Mouse (Mus musculus): ENCODE results near the gene Ccdc24.

Ccdc24 gene

DNA sequence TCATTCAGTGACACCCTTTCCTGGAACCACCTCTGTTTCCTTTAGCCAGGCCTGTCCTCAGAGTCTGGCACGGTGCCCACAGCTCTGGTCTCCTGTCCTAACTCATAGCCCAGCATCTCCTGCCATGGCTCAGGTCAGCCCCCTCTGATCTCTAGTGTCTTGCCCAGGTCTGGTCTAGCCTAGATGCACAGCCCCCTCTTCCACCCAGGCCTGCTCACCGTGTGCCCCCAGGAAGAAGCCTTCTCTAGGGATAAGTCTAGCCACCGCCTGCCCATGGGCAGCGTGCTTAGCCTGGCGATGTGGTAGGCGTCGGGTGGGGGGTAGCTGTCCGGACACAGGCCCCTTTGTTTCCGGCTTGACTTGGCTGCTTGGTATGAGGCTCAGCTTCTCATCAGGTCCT is 17.2 kb downstream of the Ccdc24 start:
- no peak for DNase-seq (ENCODE audit: low spot score)

DNA sequence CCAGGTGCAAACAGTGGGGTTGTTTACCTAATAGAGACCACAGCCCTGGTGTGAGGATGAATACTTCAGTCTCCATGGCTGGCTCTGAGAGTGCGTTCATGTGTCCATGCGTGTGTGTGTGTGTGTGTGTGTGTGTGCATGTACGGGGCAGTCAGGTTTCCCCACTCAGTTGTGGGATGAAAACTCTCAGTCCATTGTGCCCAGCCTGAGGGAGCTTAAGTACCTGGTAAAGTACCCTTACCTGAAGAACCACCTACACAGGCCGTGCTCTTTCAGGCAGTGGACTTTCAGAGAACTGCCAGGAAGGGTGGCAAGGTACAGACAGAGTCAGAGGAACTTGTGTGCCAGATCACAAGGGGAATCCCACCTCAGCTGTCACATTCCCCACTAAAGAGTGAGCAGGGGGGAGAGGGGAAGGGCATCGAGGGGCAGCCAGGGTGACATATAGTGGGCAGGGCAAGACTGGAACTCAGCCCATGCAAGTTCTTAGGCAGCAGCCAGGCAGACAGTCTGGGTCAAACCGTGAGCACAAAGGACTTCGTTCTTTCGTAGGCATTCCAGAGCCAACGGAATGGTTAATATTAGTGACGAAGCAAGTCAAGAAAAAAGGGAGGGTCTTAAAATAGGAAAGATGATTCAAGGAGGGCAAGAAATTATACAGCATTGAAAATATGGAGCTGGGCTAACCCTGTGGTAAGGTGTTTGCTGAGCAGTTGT is 20.0 kb downstream of the Ccdc24 start:
- DNase-seq (ENCODE audit: low spot score) = no peak

DNA sequence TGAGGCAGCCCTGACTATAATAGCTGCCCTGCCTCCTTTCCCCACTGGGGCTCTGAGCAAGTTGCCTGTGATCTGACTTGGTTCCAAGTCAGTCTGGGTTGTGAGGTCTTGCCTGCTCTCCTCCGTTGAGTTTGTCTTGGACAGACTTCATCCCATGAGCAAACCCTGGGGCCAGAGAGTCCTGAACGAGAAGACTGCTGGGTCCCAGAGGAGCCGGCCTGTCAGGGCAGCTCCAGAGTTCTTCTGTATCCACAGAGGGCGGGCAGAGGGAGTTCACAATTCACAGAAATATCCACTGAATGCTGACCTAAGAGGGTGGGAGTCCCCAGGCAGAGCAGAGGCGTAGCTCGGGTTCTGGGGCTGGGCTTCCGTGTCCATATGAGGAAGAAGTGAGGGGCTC is 21.5 kb downstream of the Ccdc24 start:
- no peak for DNase-seq (ENCODE audit: low spot score)

DNA sequence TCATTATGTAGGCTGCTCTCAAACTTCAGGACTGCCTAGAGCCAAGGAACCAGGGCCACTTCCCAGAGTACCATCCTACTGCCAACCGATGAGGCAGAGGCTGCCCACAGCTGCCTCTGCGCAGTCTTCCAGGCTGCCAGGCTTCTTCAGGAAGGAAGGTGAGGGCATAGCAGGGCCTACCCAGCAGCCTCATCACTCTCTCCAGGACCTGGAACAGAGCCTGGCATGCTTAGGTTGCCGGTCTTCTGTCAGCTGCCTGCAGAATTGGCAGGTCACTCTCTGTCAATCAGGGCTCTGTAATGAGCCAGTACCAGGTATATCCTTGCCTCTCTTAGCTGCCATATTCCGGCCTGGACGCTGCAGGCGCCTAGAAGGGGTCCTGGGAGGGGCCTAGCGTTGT is 22.2 kb downstream of the Ccdc24 start:
- DNase-seq (ENCODE audit: low spot score) = no peak

DNA sequence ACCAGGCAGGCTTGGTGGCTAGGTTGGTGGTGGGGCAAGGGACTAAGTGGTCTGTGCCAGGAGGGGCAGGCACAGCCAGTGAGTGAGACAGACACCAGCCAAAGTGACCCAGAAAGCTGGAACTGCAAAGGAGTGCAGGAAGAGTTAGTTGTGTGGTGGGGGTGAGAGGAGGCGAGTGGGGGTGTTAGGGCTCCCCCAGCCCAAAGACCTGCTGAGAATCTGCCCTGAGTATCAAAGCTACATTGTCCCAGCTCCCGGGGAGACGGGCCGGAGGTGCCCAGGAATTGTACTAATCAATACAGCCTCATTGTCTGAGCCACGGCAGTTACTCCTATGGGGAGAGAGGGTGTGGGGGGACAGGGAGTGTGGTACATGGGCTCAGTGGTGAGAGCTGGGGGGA is 22.9 kb downstream of the Ccdc24 start:
- no peak for DNase-seq (ENCODE audit: low spot score)

DNA sequence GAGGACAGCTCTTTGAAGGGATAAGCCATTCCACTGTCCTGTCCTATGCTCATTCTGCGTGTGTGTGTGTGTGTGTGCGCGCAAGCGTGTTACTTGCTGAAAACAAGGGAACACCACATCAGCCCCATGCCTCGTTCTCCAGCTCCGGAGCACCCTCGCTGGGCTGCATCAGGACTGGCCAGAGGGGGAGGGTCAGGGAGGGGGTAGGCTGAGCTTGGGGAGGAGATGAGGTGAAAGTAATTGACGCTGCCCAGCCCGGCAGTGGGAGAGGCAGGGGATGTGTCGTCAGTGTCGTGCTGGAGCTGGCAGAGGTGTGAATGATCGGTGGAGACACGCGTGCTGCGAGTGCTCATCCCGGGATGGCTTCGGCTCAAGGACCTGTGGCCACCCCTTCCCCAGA is 23.3 kb downstream of the Ccdc24 start:
- no peak for DNase-seq (ENCODE audit: low spot score)

DNA sequence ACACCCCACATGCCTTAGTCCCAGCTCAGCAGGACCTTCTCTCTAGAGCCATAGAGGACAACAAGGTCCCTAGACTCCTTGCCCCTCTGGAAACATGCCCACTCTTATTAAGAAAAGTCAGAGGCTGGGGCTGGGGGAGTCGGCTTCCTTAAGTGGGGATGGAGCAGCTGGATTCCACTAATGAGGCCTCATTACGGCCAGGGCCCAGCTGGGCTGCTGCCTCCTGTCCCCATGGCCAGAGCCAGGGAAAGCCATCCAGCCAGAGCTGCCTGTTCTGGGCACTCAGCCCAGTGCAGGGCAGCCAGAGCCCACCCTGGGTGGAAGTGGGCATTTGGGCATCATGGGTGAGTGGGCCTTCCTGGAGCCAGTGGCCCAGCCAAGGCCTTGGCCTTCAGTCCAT is 25.3 kb downstream of the Ccdc24 start:
- no peak for DNase-seq (ENCODE audit: low spot score)

DNA sequence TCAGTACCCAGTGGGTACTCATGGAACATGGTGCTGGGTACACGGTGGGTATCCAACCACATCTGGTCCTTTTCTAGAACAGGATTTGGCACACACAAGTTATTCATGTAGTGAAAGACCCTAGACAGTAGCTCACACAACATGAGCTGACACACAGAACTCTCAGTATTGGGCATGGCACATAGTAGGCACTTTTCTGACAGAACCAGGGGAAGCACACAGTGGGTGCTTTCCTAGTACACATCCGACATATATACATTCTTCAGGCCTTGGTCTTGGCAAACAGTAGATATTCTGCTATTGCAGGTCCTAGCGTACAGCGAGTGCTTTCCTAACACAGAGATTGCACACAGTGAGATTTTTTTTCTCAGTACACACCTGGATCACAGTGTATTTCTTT is 26.1 kb downstream of the Ccdc24 start:
- DNase-seq (ENCODE audit: low spot score) = no peak

DNA sequence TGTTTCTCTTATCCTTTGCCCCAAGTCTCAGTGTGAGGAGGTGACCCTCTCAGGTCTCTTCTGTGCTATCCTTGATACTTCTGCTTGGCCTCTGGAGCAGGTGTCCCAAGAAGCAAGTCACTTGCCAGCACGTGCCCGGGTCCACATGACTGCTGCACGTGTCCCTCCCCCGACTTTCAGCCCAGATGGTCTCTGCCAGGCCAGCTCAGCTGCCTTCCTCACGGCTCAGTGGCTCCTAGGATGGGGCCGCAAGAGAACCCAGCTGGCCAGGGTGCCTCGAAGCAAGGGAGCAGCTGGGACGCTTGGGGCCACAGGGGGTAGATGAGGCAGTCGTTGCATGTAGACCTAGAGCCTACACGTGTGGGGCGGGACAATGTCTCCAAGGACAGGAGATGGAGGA is 27.0 kb downstream of the Ccdc24 start:
- no peak for DNase-seq (ENCODE audit: low spot score)

DNA sequence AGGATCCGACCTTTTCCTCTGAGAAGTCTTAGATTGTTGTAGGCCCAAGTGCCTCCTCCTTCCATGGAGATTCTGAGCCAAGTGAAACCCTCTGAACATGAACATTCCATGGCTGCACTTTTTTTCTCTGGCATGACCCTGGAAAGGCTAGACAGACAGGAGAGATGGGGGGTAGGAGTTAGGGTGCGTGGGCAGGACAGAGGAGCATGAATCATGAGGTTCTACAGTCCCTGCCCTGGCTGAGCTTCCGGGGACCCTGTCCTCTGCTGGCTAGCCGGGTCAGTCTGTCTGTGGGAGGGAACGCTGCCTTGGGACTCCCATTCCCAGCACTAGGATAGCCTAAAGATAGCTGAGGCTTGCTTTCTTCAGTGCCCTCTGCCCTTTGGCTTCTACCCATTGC is 27.9 kb downstream of the Ccdc24 start:
- DNase-seq (ENCODE audit: low spot score) = no peak

DNA sequence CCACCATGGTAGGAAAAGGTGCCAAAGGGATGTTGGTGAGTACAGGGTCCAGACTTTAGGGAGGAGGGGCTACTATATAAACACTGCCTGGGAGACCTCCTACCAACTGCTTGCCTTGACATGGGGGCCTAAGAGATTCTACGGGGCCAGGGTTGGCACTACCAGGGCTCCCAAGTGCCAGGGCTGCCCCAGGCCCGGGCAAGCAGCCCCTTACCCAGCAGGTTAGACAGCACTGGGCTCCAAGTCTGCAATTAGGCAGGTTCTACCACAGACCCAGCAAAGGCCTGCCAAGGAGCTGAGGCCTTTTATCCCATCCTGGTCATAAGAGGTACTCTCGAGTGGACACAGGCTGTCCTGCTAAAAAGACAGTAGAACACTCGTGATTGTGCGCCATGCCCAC is 29.3 kb downstream of the Ccdc24 start:
- DNase-seq (ENCODE audit: low spot score) = no peak

DNA sequence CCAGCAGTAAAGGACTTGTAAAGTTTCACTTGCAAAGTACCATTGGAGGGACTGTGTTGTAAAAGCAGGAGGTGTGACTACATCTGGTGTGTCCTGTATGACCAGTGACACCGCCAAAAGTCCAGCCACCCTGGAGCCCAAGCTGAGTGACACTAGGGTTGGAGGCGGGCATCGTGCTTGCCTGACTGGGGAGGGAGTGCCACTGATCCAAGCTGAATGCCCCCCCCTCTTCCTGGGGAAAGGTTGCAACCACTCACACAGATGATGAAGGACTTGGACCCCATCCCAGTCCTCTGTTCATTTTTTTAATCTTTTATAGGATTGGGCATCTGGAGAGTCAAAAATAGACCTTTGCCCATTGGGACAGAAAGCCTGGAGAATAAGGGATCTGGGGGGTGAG is 30.8 kb downstream of the Ccdc24 start:
- no peak for DNase-seq (ENCODE audit: low spot score)

DNA sequence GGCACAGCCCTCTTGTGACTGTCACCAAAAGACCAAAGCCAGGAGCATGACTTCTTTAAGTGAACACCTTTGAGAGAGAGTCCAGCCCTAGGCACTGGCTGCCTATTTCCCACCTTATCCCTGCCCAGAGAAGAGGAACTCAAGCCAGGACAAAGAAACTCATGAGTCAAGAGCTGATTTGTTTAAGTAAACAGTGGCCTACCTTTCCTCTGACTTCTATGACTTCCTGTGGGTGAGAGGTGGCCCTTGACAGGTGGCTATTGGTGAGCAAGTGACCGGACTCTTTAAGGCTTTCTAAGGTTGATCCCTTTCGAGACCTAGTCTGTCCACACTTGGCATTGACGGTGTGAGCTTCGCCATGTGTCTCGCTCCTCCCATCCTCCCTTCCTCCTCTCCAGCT is 31.5 kb downstream of the Ccdc24 start:
- no peak for DNase-seq (ENCODE audit: low spot score)

DNA sequence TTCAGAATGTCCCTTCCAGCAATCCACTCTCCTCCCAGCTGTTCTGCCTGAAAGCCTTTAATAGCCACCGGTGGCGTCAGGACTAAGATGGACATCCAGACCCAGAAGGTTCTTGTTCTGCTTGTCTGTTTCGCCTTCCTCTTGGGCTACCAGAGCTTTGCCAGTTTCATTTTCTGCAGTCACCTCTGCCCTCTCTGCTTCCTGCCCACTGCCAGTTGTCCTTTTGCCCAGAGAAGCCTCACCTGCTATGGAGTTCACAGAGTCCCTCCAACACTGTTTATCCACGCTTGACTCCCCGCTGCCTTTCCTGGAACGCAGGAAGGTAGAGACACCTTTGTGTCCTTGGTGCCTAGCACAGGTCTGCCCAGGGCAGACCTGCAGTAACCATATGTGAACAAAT is 33.0 kb downstream of the Ccdc24 start:
- DNase-seq (ENCODE audit: low spot score) = no peak

DNA sequence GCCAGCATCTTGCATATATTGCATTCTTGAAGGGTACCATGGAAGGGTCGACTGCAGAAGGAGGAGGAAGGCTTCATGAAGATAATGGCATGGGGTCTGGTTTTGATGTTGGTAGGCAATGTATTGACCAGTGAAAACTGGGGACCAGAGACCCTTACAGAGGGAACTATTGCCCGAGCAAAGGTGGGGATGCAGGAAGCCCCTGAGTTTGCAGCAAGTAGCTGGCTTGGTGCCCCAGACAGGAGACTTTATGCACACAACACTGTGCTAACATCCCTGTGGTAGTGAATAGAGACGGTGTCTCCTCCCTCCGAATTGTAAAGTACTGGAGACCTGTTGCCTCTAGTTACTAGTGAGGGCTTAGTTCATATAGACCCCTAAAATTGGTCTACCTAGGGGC is 35.1 kb downstream of the Ccdc24 start:
- no peak for DNase-seq (ENCODE audit: low spot score)

DNA sequence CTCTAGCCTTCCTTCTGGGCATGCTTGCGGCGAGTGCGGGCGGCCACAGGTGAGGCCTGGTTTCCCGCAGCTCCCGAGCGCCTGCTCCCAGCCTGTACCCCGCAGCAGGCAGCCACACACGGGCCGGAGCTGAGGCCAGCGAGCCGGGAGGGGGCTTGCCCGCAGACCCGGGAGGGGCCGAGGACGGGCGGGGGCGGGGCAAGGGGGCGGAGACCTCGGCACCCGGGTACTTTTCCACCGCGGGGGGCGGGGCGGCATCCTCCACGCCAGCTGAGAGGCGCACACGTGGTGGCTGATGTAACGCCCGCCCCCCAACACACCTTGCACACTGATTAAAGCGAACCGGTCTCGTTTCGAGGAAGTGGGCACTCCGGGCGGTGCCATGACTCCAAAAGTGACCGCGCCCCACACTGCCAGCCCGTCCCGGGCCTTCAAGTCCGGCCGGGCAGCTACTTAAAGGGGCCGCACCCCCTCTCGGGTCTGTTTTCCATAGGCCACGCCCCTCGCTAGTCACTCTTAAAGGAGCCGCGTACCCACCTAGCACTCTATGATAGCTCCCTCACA is 36.1 kb downstream of the Ccdc24 start:
- peak; percentile 67 for DNase-seq (ENCODE audit: low spot score)

DNA sequence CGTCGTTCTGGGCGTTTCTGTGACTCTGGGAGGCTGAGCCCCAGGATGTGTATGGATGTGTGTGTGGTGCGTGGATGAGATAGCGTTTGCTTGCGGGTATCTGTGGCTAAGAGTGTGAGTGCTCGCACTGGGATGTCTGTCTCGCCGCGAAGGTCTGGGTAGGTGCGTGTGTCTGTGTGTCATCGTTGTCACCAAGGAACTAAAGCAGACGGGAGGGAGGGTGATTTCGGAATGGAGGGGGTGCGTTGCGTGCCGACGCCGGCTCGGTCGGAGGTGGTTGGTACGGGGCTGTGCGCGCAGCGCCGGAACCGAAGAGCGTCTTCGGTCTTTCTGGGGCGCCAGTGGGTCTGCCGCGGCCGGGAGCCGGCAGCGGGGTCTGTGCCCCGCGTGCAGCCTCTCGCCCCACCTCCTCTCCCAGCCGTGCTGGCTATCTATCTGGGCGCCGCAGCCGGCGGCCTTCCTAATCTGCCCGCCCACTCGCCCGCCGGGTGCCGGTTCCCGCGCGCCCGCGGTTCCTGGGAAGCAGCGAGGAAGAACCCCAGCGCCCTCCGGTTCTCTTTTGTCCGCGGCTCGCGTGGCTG is 36.7 kb downstream of the Ccdc24 start:
- DNase-seq (ENCODE audit: low spot score) = no peak

DNA sequence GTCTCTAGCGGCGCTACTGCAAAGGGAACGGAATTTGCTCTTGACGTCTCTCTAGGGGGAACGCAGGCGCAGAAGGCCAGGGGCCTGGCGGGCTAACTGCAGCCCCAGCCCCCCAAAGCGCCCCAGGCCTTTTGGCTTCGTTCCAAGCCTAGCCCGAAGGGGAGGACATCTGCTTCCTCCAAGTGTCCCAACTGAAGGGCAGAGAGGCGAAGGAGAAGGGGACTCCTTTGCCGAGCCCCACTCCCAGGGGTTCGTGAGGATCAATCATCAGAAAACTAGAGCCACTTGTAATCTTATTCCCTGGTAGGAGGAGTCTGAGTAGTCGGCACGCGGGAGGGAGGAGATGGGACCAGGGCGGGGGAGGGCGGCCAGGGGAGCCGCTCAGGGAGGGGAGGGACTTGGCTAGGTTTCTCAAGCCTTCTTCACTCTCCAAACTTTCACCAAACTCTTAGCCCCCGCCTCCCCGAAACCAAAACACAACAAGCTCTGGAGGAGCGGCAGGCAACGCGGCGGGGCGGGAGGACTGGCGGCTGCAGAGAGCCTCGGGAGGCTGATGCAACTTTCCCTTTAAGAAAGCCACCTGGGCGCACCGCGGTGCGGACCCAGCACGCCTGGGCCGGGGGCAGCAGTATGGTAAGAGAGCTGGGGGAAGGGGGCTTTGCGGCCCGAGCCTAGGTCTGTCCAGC is 37.4 kb downstream of the Ccdc24 start:
- DNase-seq (ENCODE audit: low spot score) = no peak

DNA sequence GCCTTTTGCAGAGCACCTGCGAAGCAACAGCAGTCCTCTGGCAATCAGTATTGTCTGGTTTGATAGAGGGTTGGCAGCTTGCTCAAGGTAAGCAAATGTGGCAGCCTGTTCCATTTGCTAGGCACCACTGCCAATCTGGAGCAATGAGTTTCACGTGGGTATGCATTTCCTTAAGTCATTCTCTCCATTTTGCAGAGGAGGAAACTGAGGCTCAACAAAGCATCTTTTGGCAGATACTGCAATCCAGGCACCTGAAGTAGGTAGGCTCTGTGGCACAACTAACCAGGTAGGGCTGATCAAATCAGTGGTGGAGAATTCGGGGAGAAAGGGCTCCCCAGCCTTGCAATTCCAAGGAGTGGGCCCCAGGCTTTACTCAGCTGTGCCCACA is 37.9 kb downstream of the Ccdc24 start, which contains the start of gene Slc6a9:
Gene Slc6a9 (plus strand): TSS at position 50 of the 388 bp plus-strand sequence.
- no peak for DNase-seq (ENCODE audit: low spot score)

DNA sequence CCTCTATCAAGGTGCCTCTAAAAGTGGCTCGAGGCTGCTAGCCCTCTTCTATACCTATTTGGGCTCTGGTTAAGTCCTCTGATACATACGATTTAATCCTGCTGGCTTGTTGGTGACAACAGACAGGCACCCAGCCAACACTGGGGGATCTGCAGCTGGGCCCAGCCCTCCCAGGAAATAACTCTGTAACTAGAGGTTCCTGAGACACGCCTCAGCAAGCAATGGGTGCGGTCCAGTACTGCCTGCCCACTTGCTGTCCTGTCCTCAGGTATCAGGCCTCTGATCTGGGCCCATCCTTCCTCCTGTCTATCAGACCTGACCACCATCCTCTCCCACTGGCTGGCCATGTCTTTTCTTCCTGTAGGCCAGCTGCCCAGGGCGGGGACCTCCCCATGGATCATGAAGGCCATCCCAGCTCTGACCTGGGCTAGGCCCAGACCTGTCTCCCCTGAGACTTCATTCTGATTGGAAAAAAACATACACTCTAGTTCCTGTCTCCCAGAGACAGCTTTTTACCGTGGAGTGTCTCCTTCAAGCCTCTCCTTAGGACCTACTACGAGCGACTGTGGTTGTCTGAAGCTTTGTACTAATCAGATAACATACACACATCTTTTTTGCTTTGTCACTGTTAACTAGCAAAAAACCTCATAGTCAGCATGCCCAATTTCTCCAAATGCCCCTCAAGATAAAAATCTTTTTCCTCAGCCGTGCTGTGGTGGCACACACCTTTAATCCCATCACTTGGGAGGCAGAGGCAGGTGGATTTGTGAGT is 40.3 kb downstream of the Ccdc24 start:
- no peak for DNase-seq (ENCODE audit: low spot score)

DNA sequence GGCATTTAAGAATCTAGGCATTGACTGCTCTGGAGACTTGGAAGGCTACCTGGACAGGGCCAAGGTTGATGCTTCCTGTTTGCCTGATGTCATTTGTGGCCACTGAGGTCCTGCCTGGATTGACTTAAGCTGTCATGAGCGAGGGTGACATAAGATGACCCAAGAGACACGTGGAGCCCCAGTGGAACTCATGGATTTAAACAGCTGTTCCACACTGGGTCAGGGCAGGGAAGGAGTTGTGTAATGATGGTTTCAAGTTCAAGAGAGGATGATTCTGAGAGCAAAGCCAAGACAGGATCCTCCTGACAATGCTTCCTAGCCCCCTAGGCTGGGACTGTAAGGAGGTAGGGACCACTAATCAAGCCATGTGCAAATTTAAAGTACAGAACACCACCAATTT is 40.9 kb downstream of the Ccdc24 start:
- DNase-seq (ENCODE audit: low spot score) = no peak

DNA sequence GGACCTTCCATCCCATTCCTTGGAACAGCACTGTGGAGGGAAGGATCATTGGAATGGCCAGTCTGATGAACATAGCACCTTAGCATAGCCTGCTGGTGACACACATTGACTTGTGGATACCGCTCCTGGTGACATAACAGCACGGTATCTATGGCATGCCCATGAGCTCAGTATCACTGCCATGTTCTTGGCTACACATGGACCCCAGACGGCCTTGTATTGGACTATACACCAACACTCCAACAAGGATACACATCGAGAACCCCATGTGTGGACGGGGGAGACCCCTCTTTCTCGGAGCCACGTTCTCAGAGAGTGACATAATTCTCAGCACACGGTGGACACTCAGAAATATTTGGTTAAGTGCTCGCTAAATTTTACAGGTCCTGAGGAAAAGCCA is 41.6 kb downstream of the Ccdc24 start:
- no peak for DNase-seq (ENCODE audit: low spot score)

DNA sequence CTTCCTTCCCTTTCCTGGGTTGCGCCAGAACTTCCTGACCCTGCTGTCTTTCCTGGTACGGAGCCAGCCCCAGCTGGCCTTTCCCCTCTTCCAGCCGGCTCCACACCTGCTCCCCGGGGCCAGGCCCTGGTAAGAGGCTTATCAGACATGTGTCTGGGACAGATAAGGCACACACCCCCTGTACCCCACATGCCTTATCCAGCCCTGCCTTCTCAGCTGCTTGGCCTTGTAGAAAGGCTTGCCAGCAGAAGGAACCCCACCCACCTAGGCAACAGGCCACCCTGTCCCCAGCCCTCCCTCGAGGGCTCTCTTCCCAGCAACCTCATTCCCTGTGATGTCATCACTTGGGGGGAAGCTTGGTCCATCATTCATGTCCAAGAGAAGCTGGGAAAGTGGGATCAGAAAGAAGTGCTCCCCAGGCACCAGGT is 42.2 kb downstream of the Ccdc24 start:
- DNase-seq (ENCODE audit: low spot score) = no peak
